Mouse (Mus musculus) intestine, embryonic 14.5 days (tissue): ENCODE measurements around the gene Wdr83. TPM values are rescaled to one million over a fixed set of nuclear protein-coding genes. Genes with fewer than 3 reads are reported as not detected.

Source experiments
- ATAC-seq: fragments of 200-750 bp; cut with Nextera tagmentation; replicated peaks from 2 replicates; pipeline ENCODE4 v1.8.0; 2017; ENCODE audit warnings: low read depth, moderate number of reproducible peaks, moderate TSS enrichment, moderate library complexity; ENCODE audit not compliant: low FRiP score, low TSS enrichment
- DNase-seq: peaks from one replicate; pipeline ENCODE4 v3.0.0-alpha.2; 2018; ENCODE audit warnings: low spot score
- H3K27ac ChIP-seq: fragments of 300-500 bp; sonication (generic); 2 replicates; pipeline ENCODE4 v1.5.1; 2014; ENCODE audit warnings: low read depth, mild to moderate bottlenecking, control low read depth
- H3K27me3 ChIP-seq: fragments of 300-500 bp; sonication (generic); replicated peaks from 2 replicates; pipeline ENCODE4 v1.6.1; 2014; ENCODE audit warnings: low read length, control low read depth; ENCODE audit not compliant: control insufficient read depth, insufficient read depth
- H3K36me3 ChIP-seq: fragments of 300-500 bp; sonication (generic); 2 replicates; pipeline ENCODE4 v1.6.1; 2014; ENCODE audit warnings: low read length, control low read depth; ENCODE audit not compliant: control insufficient read depth, insufficient read depth
- H3K4me1 ChIP-seq: fragments of 300-500 bp; sonication (generic); replicated peaks from 2 replicates; pipeline ENCODE4 v1.6.1; 2014; ENCODE audit warnings: low read length, control low read depth, mixed read lengths; ENCODE audit not compliant: control insufficient read depth, insufficient read depth
- H3K4me2 ChIP-seq: fragments of 300-500 bp; sonication (generic); 2 replicates; pipeline ENCODE4 v1.6.1; 2014; ENCODE audit warnings: low read length
- H3K4me3 ChIP-seq: fragments of 300-500 bp; sonication (generic); 2 replicates; pipeline ENCODE4 v1.5.1; 2014; ENCODE audit warnings: low read depth, low read length, control low read depth, mixed read lengths
- H3K9ac ChIP-seq: fragments of 300-500 bp; sonication (generic); 2 replicates; pipeline ENCODE4 v1.6.1; 2014; ENCODE audit warnings: mild to moderate bottlenecking, low read length
- H3K9me3 ChIP-seq: fragments of 300-500 bp; sonication (generic); 2 replicates; pipeline ENCODE4 v1.6.1; 2016; ENCODE audit warnings: low read length, control low read depth; ENCODE audit not compliant: control insufficient read depth
- WGBS: fragments of 180-500 bp; shearing (Covaris S2); extraction: QIAGEN DNeasy Blood & Tissue Kit; methylation state at CpG from one replicate; pipeline ENCODE4 v1.1.7; 2014; 5-methylcytosine and 5-hydroxymethylcytosine counted together
- polyA plus RNA-seq: library from polyadenylated mRNA; unstranded; fragments of >200 nt; fragmentation: Nextera tagmentation; extraction: Ambion mirVana; gene quantifications from 2 replicates; pipeline ENCODE4 v1.2.1, GENCODE M21; 2014

Gene Wdr83
- polyA plus RNA-seq, 1 experiment from 2014 or later: 43.2 TPM

- Histone ChIP-seq H3K4me2 (no peak overlapping the region), H3K9me3 (no peaks in the 10 kb centered on the region), H3K27ac (no peak overlapping the region), H3K4me3 (no peak overlapping the region), H3K27me3 (no peaks in the 10 kb centered on the region), H3K4me1 (no peaks in the 10 kb centered on the region), H3K36me3 (peaks cover 38% of the 10 kb centered on the region), H3K9ac (no peak overlapping the region)
- ATAC-seq: no peak
- no peak for DNase-seq
- WGBS: 84% methylated on average over 4 of the region's 4 CpGs
These were observed 19.1 kb upstream of the Wdr83 start for GRCm38 (mm10) chr8:85100076-85100665.

GRCm38 (mm10) chr8:85096850-85097249 lies 15.7 kb upstream of the Wdr83 start:
- no peak for DNase-seq
- Histone ChIP-seq H3K27ac (no peak overlapping the region), H3K9me3 (no peaks in the 10 kb centered on the region), H3K27me3 (no peaks in the 10 kb centered on the region), H3K4me3 (no peak overlapping the region), H3K4me2 (no peak overlapping the region), H3K36me3 (peaks cover 63% of the 10 kb centered on the region), H3K4me1 (no peaks in the 10 kb centered on the region), H3K9ac (no peak overlapping the region)
- WGBS: 86% methylated on average over 4 of the region's 4 CpGs
- ATAC-seq: no peak

- Histone ChIP-seq H3K4me2 (no peak overlapping the region), H3K9me3 (no peaks in the 10 kb centered on the region), H3K27me3 (no peaks in the 10 kb centered on the region), H3K9ac (no peak overlapping the region), H3K4me1 (no peaks in the 10 kb centered on the region), H3K4me3 (no peak overlapping the region), H3K36me3 (peaks cover 65% of the 10 kb centered on the region), H3K27ac (no peak overlapping the region)
- DNase-seq: no peak
- ATAC-seq: no peak
- 94% methylated on average over 16 of the region's 16 CpGs for WGBS
These were observed 15.1 kb upstream of the Wdr83 start for GRCm38 (mm10) chr8:85096196-85096595.

GRCm38 (mm10) chr8:85095566-85095965 lies 14.5 kb upstream of the Wdr83 start:
- H3K27me3 ChIP-seq: no peaks in the 10 kb centered on the region
- H3K36me3 ChIP-seq: peaks cover 69% of the 10 kb centered on the region
- no peaks in the 10 kb centered on the region for H3K9me3 ChIP-seq
- ATAC-seq (no peak), DNase-seq (no peak)
- WGBS: 93% methylated on average over 7 of the region's 7 CpGs
- no peak overlapping the region for H3K9ac ChIP-seq
- H3K27ac ChIP-seq: no peak overlapping the region
- H3K4me2 ChIP-seq: no peak overlapping the region
- no peak overlapping the region for H3K4me3 ChIP-seq
- H3K4me1 ChIP-seq: no peaks in the 10 kb centered on the region

- H3K4me2 ChIP-seq: no peak overlapping the region
- 94% methylated on average over 13 of the region's 13 CpGs for WGBS
- no peaks in the 10 kb centered on the region for H3K9me3 ChIP-seq
- no peak overlapping the region for H3K4me3 ChIP-seq
- H3K9ac ChIP-seq: no peak overlapping the region
- ATAC-seq (no peak), DNase-seq (no peak)
- no peaks in the 10 kb centered on the region for H3K4me1 ChIP-seq
- peaks cover 69% of the 10 kb centered on the region for H3K36me3 ChIP-seq
- no peaks in the 10 kb centered on the region for H3K27me3 ChIP-seq
- no peak overlapping the region for H3K27ac ChIP-seq
These were observed 13.9 kb upstream of the Wdr83 start for GRCm38 (mm10) chr8:85095051-85095450.

GRCm38 (mm10) chr8:85091526-85092090 lies 10.5 kb upstream of the Wdr83 start:
- Histone ChIP-seq H3K27me3 (no peaks in the 10 kb centered on the region), H3K4me1 (no peaks in the 10 kb centered on the region), H3K4me2 (no peak overlapping the region), H3K4me3 (no peak overlapping the region), H3K27ac (no peak overlapping the region), H3K9ac (no peak overlapping the region), H3K9me3 (no peaks in the 10 kb centered on the region), H3K36me3 (peaks cover 72% of the 10 kb centered on the region)
- no peak for DNase-seq
- 32% methylated on average over 21 of the region's 21 CpGs for WGBS
- peak; percentile 28; the same call in 1 of the 2 replicates for ATAC-seq

- Histone ChIP-seq H3K36me3 (peaks cover 67% of the 10 kb centered on the region), H3K27me3 (no peaks in the 10 kb centered on the region), H3K9ac (no peak overlapping the region), H3K4me2 (no peak overlapping the region), H3K9me3 (no peaks in the 10 kb centered on the region), H3K4me3 (no peak overlapping the region), H3K4me1 (no peaks in the 10 kb centered on the region), H3K27ac (no peak overlapping the region)
- no peak for ATAC-seq
- no peak for DNase-seq
- 84% methylated on average over 11 of the region's 11 CpGs for WGBS
These were observed 9.8 kb upstream of the Wdr83 start for GRCm38 (mm10) chr8:85090856-85091255.

GRCm38 (mm10) chr8:85088771-85089170 lies 7.7 kb upstream of the Wdr83 start:
- Histone ChIP-seq H3K9ac (no peak overlapping the region), H3K27me3 (no peaks in the 10 kb centered on the region), H3K4me2 (no peak overlapping the region), H3K4me1 (peaks cover 3% of the 10 kb centered on the region; the same call in 1 of the 2 replicates), H3K27ac (no peak overlapping the region), H3K9me3 (no peaks in the 10 kb centered on the region), H3K4me3 (no peak overlapping the region), H3K36me3 (peaks cover 52% of the 10 kb centered on the region)
- 79% methylated on average over 2 of the region's 2 CpGs for WGBS
- ATAC-seq (no peak), DNase-seq (no peak)

- Histone ChIP-seq H3K9ac (no peak overlapping the region), H3K4me3 (no peak overlapping the region), H3K27ac (no peak overlapping the region), H3K4me1 (peaks cover 9% of the 10 kb centered on the region; the same call in 1 of the 2 replicates), H3K27me3 (no peaks in the 10 kb centered on the region), H3K9me3 (no peaks in the 10 kb centered on the region), H3K4me2 (no peak overlapping the region), H3K36me3 (peaks cover 36% of the 10 kb centered on the region)
- DNase-seq (no peak), ATAC-seq (no peak)
- WGBS: 81% methylated on average over 3 of the region's 3 CpGs
These were observed 5.1 kb upstream of the Wdr83 start for GRCm38 (mm10) chr8:85086238-85086637.
